ENCODE assay signal across 34 mouse cellular contexts in genomic region chr11:78402062-78402461, GRCm38 (mm10). TPM values are rescaled to one million over a fixed set of nuclear protein-coding genes. Genes with fewer than 3 reads are reported as not detected.
DNase-seq lines count a peak whose midpoint lies in the region; ATAC-seq and TF ChIP-seq lines count a peak whose summit lies in the region.
"Had no signal": no experiment of that assay in that cellular context is flagged by ENCODE, and none has a peak within 500 bp of the region (broad histone marks: within the 10 kb centered on the region; RNA-seq: fewer than 3 reads in every experiment).

No protein-coding gene starts in this region.

- H3K27me3 ChIP-seq in intestine, postnatal 0 days (replicated peaks; ENCODE audit: control insufficient read depth, insufficient read depth, low read length) = no peaks in the 10 kb centered on the region
- H3K27me3 ChIP-seq in stomach, embryonic 16.5 days (ENCODE audit: control insufficient read depth, insufficient read depth, low read length) = no peaks in the 10 kb centered on the region
- H3K27me3 ChIP-seq in forebrain, postnatal 0 days (ENCODE audit: insufficient read depth, low read length) = no peaks in the 10 kb centered on the region; the same call in 1 of the 2 replicates
- H3K27me3 ChIP-seq: forebrain, embryonic 15.5 days; Patski had no signal

- TF ChIP-seq CTCF in intestine, postnatal 0 days (IDR thresholded peaks at IDR 0.05; ENCODE audit: low read depth) = no peak
- no peak for TF ChIP-seq CTCF in forebrain, postnatal 0 days (IDR thresholded peaks at IDR 0.05; ENCODE audit: low read depth)

- no peak overlapping the region for H3K9ac ChIP-seq in intestine, postnatal 0 days (ENCODE audit: low read depth, low read length)
- H3K9ac ChIP-seq in stomach, embryonic 16.5 days (ENCODE audit: low read length) = no peak overlapping the region
- H3K9ac ChIP-seq in forebrain, postnatal 0 days = no peak overlapping the region
- H3K9ac ChIP-seq: embryonic facial prominence, embryonic 13.5 days; forebrain, embryonic 12.5 days; forebrain, embryonic 15.5 days; hindbrain, embryonic 13.5 days had no signal

- no peaks in the 10 kb centered on the region for H3K9me3 ChIP-seq in intestine, postnatal 0 days (ENCODE audit: control insufficient read depth)
- H3K9me3 ChIP-seq in stomach, embryonic 16.5 days (replicated peaks; ENCODE audit: control insufficient read depth, low read length) = no peaks in the 10 kb centered on the region
- no peaks in the 10 kb centered on the region for H3K9me3 ChIP-seq in forebrain, postnatal 0 days (ENCODE audit: low read length)
- H3K9me3 ChIP-seq: embryonic facial prominence, embryonic 10.5 days; embryonic facial prominence, embryonic 13.5 days; forebrain, embryonic 12.5 days; forebrain, embryonic 15.5 days; G1E; hindbrain, embryonic 13.5 days had no signal

- H3K36me3 ChIP-seq in intestine, postnatal 0 days (ENCODE audit: control insufficient read depth, insufficient read depth) = no peaks in the 10 kb centered on the region; the same call in 1 of the 2 replicates
- no peaks in the 10 kb centered on the region for H3K36me3 ChIP-seq in stomach, embryonic 16.5 days (ENCODE audit: control insufficient read depth, insufficient read depth, low read length)
- no peaks in the 10 kb centered on the region for H3K36me3 ChIP-seq in forebrain, postnatal 0 days (ENCODE audit: insufficient read depth)
- H3K36me3 ChIP-seq: embryonic facial prominence, embryonic 10.5 days; embryonic facial prominence, embryonic 13.5 days; forebrain, embryonic 12.5 days; forebrain, embryonic 15.5 days; G1E; hindbrain, embryonic 13.5 days had no signal

- DNase-seq in kidney, adult 11 months = peak; percentile 4
- no peak for DNase-seq in kidney, adult 8-10 months
- DNase-seq in lung, postnatal 10 days = no peak
- DNase-seq in forebrain, postnatal 0 days = no peak
- DNase-seq: adrenal gland, postnatal 14 days; cerebellum, adult 11 months; cerebellum, adult 2 months; cerebellum, adult 9-11 months; cerebellum, postnatal 25 days; embryo, embryonic 11 days; gastrocnemius, adult 2 months; gastrocnemius, postnatal 14 days; heart, adult 11 months had no signal

- peak overlapping the region; percentile 77 for H3K27ac ChIP-seq in intestine, postnatal 0 days (ENCODE audit: low read depth, low read length)
- H3K27ac ChIP-seq in stomach, embryonic 16.5 days (ENCODE audit: low read length) = no peak overlapping the region
- H3K27ac ChIP-seq in forebrain, postnatal 0 days (ENCODE audit: low read depth, low read length) = no peak overlapping the region
- H3K27ac ChIP-seq: embryonic facial prominence, embryonic 10.5 days; embryonic facial prominence, embryonic 13.5 days; forebrain, embryonic 12.5 days; forebrain, embryonic 15.5 days; gastrocnemius, adult 2 months; hindbrain, embryonic 13.5 days had no signal

- no peak overlapping the region for H3K4me3 ChIP-seq in intestine, postnatal 0 days (ENCODE audit: low read depth, low read length)
- H3K4me3 ChIP-seq in stomach, embryonic 16.5 days (replicated peaks; ENCODE audit: low read length) = no peak overlapping the region
- H3K4me3 ChIP-seq in forebrain, postnatal 0 days (ENCODE audit: low read depth, low read length) = no peak overlapping the region
- H3K4me3 ChIP-seq: embryonic facial prominence, embryonic 10.5 days; embryonic facial prominence, embryonic 13.5 days; erythroblast, embryonic 14.5 days; forebrain, embryonic 12.5 days; forebrain, embryonic 15.5 days; gastrocnemius, adult 2 months; hindbrain, embryonic 13.5 days had no signal

- H3K4me2 ChIP-seq in intestine, postnatal 0 days (replicated peaks; ENCODE audit: low read depth) = no peak overlapping the region
- H3K4me2 ChIP-seq in stomach, embryonic 16.5 days (ENCODE audit: low read depth, low read length) = no peak overlapping the region
- H3K4me2 ChIP-seq in forebrain, postnatal 0 days (ENCODE audit: low read depth) = no peak overlapping the region
- H3K4me2 ChIP-seq: embryonic facial prominence, embryonic 13.5 days; forebrain, embryonic 12.5 days; forebrain, embryonic 15.5 days; heart, embryonic 11.5 days; hindbrain, embryonic 13.5 days had no signal

- peaks cover 6% of the 10 kb centered on the region; the same call in 1 of the 2 replicates for H3K4me1 ChIP-seq in intestine, postnatal 0 days (replicated peaks; ENCODE audit: control insufficient read depth, insufficient read depth, low read length)
- H3K4me1 ChIP-seq in stomach, embryonic 16.5 days (ENCODE audit: control insufficient read depth, insufficient read depth, low read length) = no peaks in the 10 kb centered on the region
- H3K4me1 ChIP-seq in forebrain, postnatal 0 days (ENCODE audit: insufficient read depth) = 0 out of 2 replicates have a peak, but pooled peaks cover 3% of the 10 kb centered on the region

- ATAC-seq in intestine, postnatal 0 days = peak; percentile 77
- ATAC-seq in stomach, embryonic 16.5 days (ENCODE audit: insufficient read depth, low FRiP score) = peak; percentile 61; the same call in 1 of the 2 replicates
- ATAC-seq in forebrain, postnatal 0 days = no peak
- ATAC-seq: forebrain, embryonic 15.5 days; hindbrain, embryonic 16.5 days; Patski had no signal

- 31% methylated on average over 6 of the region's 6 CpGs for WGBS in intestine, postnatal 0 days
- 50% methylated on average over 6 of the region's 6 CpGs for WGBS in stomach, embryonic 16.5 days
- 75% methylated on average over 6 of the region's 6 CpGs for WGBS in forebrain, postnatal 0 days

RNA-seq across cellular contexts. Expression of gene Foxn1, which starts 15.7 kb away (rescaled TPM):
- not detected in 2 replicates for polyA plus RNA-seq in intestine, postnatal 0 days (2015; fragmentation: Nextera tagmentation; extraction: Ambion mirVana)
- polyA plus RNA-seq in stomach, embryonic 16.5 days (2015; fragmentation: Nextera tagmentation; extraction: Ambion mirVana) = 1.6 and 2.7 TPM in 2 replicates
- not detected in 2 replicates for total RNA-seq in forebrain, postnatal 0 days (2014; rRNA removed)
- polyA plus RNA-seq in forebrain, postnatal 0 days (2015; fragmentation: Nextera tagmentation; extraction: Ambion mirVana) = not detected in 2 replicates
- total RNA-seq: adrenal gland, postnatal 14 days; CH12.LX; gastrocnemius, adult 2 months; gastrocnemius, postnatal 14 days; gastrocnemius, postnatal 4 days; heart, adult 8-10 months; heart, postnatal 25 days; hematopoietic stem cell, adult 5-6 weeks had no signal
- polyA plus RNA-seq: cerebellum, adult 2 months; erythroblast, embryonic 14.5 days; forebrain, embryonic 12.5 days; forebrain, embryonic 15.5 days; G1E; heart, embryonic 14.5 days; heart, postnatal 0 days; hindbrain, embryonic 13.5 days; hindbrain, embryonic 16.5 days had no signal

RNA-seq across cellular contexts. Expression of gene Slc13a2, which starts 20.0 kb away (rescaled TPM):
- polyA plus RNA-seq in intestine, postnatal 0 days (2015; fragmentation: Nextera tagmentation; extraction: Ambion mirVana) = 31.4 and 36.6 TPM in 2 replicates
- 0.25 and 0.56 TPM in 2 replicates for polyA plus RNA-seq in stomach, embryonic 16.5 days (2015; fragmentation: Nextera tagmentation; extraction: Ambion mirVana)
- total RNA-seq in forebrain, postnatal 0 days (2014; rRNA removed) = not detected in 2 replicates
- polyA plus RNA-seq in forebrain, postnatal 0 days (2015; fragmentation: Nextera tagmentation; extraction: Ambion mirVana) = not detected in 2 replicates
- total RNA-seq: adrenal gland, adult 18-20 months; adrenal gland, postnatal 14 days; CH12.LX; G1E; gastrocnemius, adult 2 months; gastrocnemius, postnatal 14 days; gastrocnemius, postnatal 4 days; heart, adult 8-10 months; heart, postnatal 25 days; hematopoietic stem cell, adult 5-6 weeks had no signal
- polyA plus RNA-seq: cerebellum, adult 2 months; cortical plate, adult 2 months; embryonic facial prominence, embryonic 10.5 days; embryonic facial prominence, embryonic 13.5 days; erythroblast, embryonic 14.5 days; forebrain, embryonic 12.5 days; forebrain, embryonic 15.5 days; G1E; heart, embryonic 11.5 days; heart, embryonic 14.5 days; heart, postnatal 0 days; hindbrain, embryonic 13.5 days; hindbrain, embryonic 16.5 days had no signal

RNA-seq across cellular contexts. Expression of gene Unc119, which starts 58.8 kb away (rescaled TPM):
- 26.9 and 28.4 TPM in 2 replicates for polyA plus RNA-seq in intestine, postnatal 0 days (2015; fragmentation: Nextera tagmentation; extraction: Ambion mirVana)
- 24.3 and 27.5 TPM in 2 replicates for polyA plus RNA-seq in stomach, embryonic 16.5 days (2015; fragmentation: Nextera tagmentation; extraction: Ambion mirVana)
- total RNA-seq in forebrain, postnatal 0 days (2014; rRNA removed) = 86.5 and 99.7 TPM in 2 replicates
- polyA plus RNA-seq in forebrain, postnatal 0 days (2015; fragmentation: Nextera tagmentation; extraction: Ambion mirVana) = 72.2 and 72.5 TPM in 2 replicates

Comparison
In these comparisons a context has a peak if more than half of its experiments do, and no peak if none do; other contexts are left out.
1. RNA of gene Slc13a2, which starts 20.0 kb away (polyA plus RNA-seq): 31.4 to 36.6 TPM in intestine, postnatal 0 days; 0.25 to 0.56 TPM in stomach, embryonic 16.5 days and not detected in forebrain, postnatal 0 days; every median in the first group is over 10 times any median in the second.